ENCODE assay signal across 18 mouse cellular contexts in the genomic region with DNA sequence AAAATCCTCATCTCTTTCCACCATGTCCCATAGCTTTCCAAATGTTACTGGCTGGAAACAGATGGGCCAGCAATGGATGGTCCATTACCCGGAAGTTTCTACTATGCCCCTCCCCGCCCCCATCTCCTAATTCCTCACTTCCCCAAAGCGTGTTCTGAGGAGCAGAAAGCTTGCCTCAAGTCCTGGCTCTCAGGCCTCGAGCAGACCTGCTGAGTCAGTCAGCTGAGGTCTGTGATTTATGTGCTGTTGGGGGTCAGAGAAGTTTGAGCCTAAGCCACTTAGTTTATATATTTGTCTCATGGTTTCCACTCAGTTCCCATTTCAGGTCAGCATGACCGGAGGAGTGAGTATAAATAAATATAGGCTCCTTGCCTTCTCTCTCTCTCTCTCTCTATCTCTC. TPM values are rescaled to one million over a fixed set of nuclear protein-coding genes. Genes with fewer than 3 reads are reported as not detected.
DNase-seq lines count a peak whose midpoint lies in the region; ATAC-seq and TF ChIP-seq lines count a peak whose summit lies in the region.
"Had no signal": no experiment of that assay in that cellular context is flagged by ENCODE, and none has a peak within 500 bp of the region (broad histone marks: within the 10 kb centered on the region; RNA-seq: fewer than 3 reads in every experiment).

No protein-coding gene starts in this region.

- H3K27me3 ChIP-seq in forebrain, embryonic 16.5 days (replicated peaks; ENCODE audit: control insufficient read depth, insufficient read depth, low read length), result no peaks in the 10 kb centered on the region
- H3K27me3 ChIP-seq: embryonic facial prominence, embryonic 12.5 days; forebrain, embryonic 15.5 days; heart, embryonic 12.5 days; hindbrain, embryonic 12.5 days had no signal

- H3K4me3 ChIP-seq in gastrocnemius, adult 2 months, result no peak overlapping the region
- no peak overlapping the region for H3K4me3 ChIP-seq in forebrain, embryonic 16.5 days (replicated peaks; ENCODE audit: low read length)
- H3K4me3 ChIP-seq: embryonic facial prominence, embryonic 12.5 days; forebrain, embryonic 15.5 days; heart, embryonic 12.5 days; hindbrain, embryonic 12.5 days had no signal

- H3K4me1 ChIP-seq in forebrain, embryonic 16.5 days (replicated peaks; ENCODE audit: control insufficient read depth, insufficient read depth, low read length), result no peaks in the 10 kb centered on the region
- H3K4me1 ChIP-seq: forebrain, embryonic 15.5 days; hindbrain, embryonic 12.5 days had no signal

- no peak for TF ChIP-seq CTCF in gastrocnemius, adult 2 months (IDR thresholded peaks at IDR 0.05)

- peak overlapping the region; percentile 85 for H3K27ac ChIP-seq in gastrocnemius, adult 2 months
- H3K27ac ChIP-seq in forebrain, embryonic 16.5 days (ENCODE audit: low read length), result no peak overlapping the region
- H3K27ac ChIP-seq: embryonic facial prominence, embryonic 12.5 days; forebrain, embryonic 15.5 days; hindbrain, embryonic 12.5 days; hindbrain, postnatal 0 days had no signal

- DNase-seq in gastrocnemius, adult 2 months, result peak; percentile 35
- no peak for DNase-seq in gastrocnemius, postnatal 10 days
- DNase-seq in ovary, adult 18-20 months (ENCODE audit: low spot score), result peak; percentile 26
- no peak for DNase-seq in ovary, postnatal 14 days (ENCODE audit: low spot score)
- DNase-seq in kidney, adult 18-20 months, result no peak
- no peak for DNase-seq in kidney, postnatal 14 days
- DNase-seq: adrenal gland, adult 2 months; adrenal gland, postnatal 25 days; cerebellum, adult 8-10 months; cerebellum, postnatal 14 days; heart, postnatal 36 days had no signal

- ATAC-seq in hematopoietic stem cell, adult 5-6 weeks (replicated peaks in 1 of 2; ENCODE audit: insufficient read depth in 1 of 2, low FRiP score in 2 of 2, low TSS enrichment in 1 of 2, low read depth in 1 of 2, poor library complexity in 2 of 2, severe bottlenecking in 2 of 2), result peak; percentile 86 to 89
- no peak for ATAC-seq in forebrain, embryonic 16.5 days
- ATAC-seq: forebrain, embryonic 15.5 days; hindbrain, postnatal 0 days had no signal

- intact Hi-C loops in gastrocnemius, adult 2 months (cut with DNase I), result loop anchor here (10.0 kb wide), 1 partner anchor 94 kb away; a partner anchor contains a TSS

- no peaks in the 10 kb centered on the region for H3K36me3 ChIP-seq in forebrain, embryonic 16.5 days (ENCODE audit: control insufficient read depth, insufficient read depth)
- H3K36me3 ChIP-seq: embryonic facial prominence, embryonic 12.5 days; forebrain, embryonic 15.5 days; heart, embryonic 12.5 days; hindbrain, embryonic 12.5 days had no signal

- no peaks in the 10 kb centered on the region for H3K9me3 ChIP-seq in forebrain, embryonic 16.5 days (ENCODE audit: control insufficient read depth, low read length)
- H3K9me3 ChIP-seq: embryonic facial prominence, embryonic 12.5 days; forebrain, embryonic 15.5 days; heart, embryonic 12.5 days; hindbrain, embryonic 12.5 days had no signal

- H3K9ac ChIP-seq in forebrain, embryonic 16.5 days (replicated peaks; ENCODE audit: low read depth, low read length), result no peak overlapping the region
- H3K9ac ChIP-seq: embryonic facial prominence, embryonic 12.5 days; forebrain, embryonic 15.5 days; heart, embryonic 12.5 days; hindbrain, embryonic 12.5 days had no signal

- 79% methylated on average over 5 of the region's 5 CpGs for WGBS in forebrain, embryonic 16.5 days

- no peak overlapping the region for H3K4me2 ChIP-seq in forebrain, embryonic 16.5 days (ENCODE audit: low read length)
- H3K4me2 ChIP-seq: embryonic facial prominence, embryonic 12.5 days; forebrain, embryonic 15.5 days; heart, embryonic 12.5 days; hindbrain, embryonic 12.5 days had no signal

RNA-seq across cellular contexts. Expression of a gene that starts 43.6 kb away (rescaled TPM):
- not detected for total RNA-seq in gastrocnemius, adult 2 months (2021)
- 10 to 100 TPM; 25.5 to 25.9 TPM for total RNA-seq in gastrocnemius, postnatal 10 days (2021)
- total RNA-seq in hematopoietic stem cell, adult 5-6 weeks (2017), result 145 and 166 TPM in 2 replicates
- polyA plus RNA-seq in forebrain, embryonic 16.5 days (2015; fragmentation: Nextera tagmentation; extraction: Ambion mirVana), result 154 and 191 TPM in 2 replicates

Comparison
In these comparisons a context has a peak if more than half of its experiments do, and no peak if none do; other contexts are left out.
1. DNase-seq: peak in gastrocnemius, adult 2 months (single experiment) and ovary, adult 18-20 months (single experiment); none in gastrocnemius, postnatal 10 days (single experiment), ovary, postnatal 14 days (single experiment), kidney, adult 18-20 months (single experiment) and kidney, postnatal 14 days (single experiment).
2. RNA of a gene that starts 43.6 kb away (total RNA-seq): 145 to 166 TPM in hematopoietic stem cell, adult 5-6 weeks and 25.5 to 25.9 TPM in gastrocnemius, postnatal 10 days; not detected in gastrocnemius, adult 2 months; every median in the first group is over 10 times any median in the second.